Mouse (Mus musculus): ENCODE measurements around the gene Strbp.

Strbp gene

GRCm38 (mm10) chr2:37704141-37704760, 592 bp upstream of the Strbp start:
- intact Hi-C loops (cut with DNase I) = loop anchor here (1.0 kb wide), 1 partner anchor 26 kb away; no protein-coding TSS in a partner anchor

- intact Hi-C loops (cut with DNase I) = no loop called here
Measured at GRCm38 (mm10) chr2:37702301-37703172, 1.1 kb downstream of the Strbp start.

- intact Hi-C loops (cut with DNase I) = no loop called here
Measured at GRCm38 (mm10) chr2:37689064-37689615, 14.5 kb downstream of the Strbp start.

- intact Hi-C loops (cut with DNase I) = no loop called here
Measured at GRCm38 (mm10) chr2:37687031-37687430, 16.6 kb downstream of the Strbp start.

GRCm38 (mm10) chr2:37684864-37685263, 18.8 kb downstream of the Strbp start:
- intact Hi-C loops (cut with DNase I) = no loop called here

GRCm38 (mm10) chr2:37682197-37682811, 21.4 kb downstream of the Strbp start:
- intact Hi-C loops (cut with DNase I) = no loop called here

- intact Hi-C loops (cut with DNase I) = no loop called here
Measured at GRCm38 (mm10) chr2:37651086-37651485, 52.6 kb downstream of the Strbp start.

- intact Hi-C loops (cut with DNase I) = no loop called here
Measured at GRCm38 (mm10) chr2:37649590-37649989, 54.1 kb downstream of the Strbp start.

- intact Hi-C loops (cut with DNase I) = no loop called here
Measured at GRCm38 (mm10) chr2:37648966-37649365, 54.7 kb downstream of the Strbp start.

GRCm38 (mm10) chr2:37623343-37623742, 80.3 kb downstream of the Strbp start:
- intact Hi-C loops (cut with DNase I) = no loop called here

GRCm38 (mm10) chr2:37587919-37588318, 115.7 kb downstream of the Strbp start:
- intact Hi-C loops (cut with DNase I) = no loop called here

- intact Hi-C loops (cut with DNase I) = no loop called here
Measured at GRCm38 (mm10) chr2:37578185-37578584, 125.5 kb downstream of the Strbp start.

GRCm38 (mm10) chr2:37576661-37577060, 127.0 kb downstream of the Strbp start:
- intact Hi-C loops (cut with DNase I) = no loop called here

- intact Hi-C loops (cut with DNase I) = no loop called here
Measured at GRCm38 (mm10) chr2:37572141-37572540, 131.5 kb downstream of the Strbp start.

GRCm38 (mm10) chr2:37570703-37571102, 133.0 kb downstream of the Strbp start:
- intact Hi-C loops (cut with DNase I) = no loop called here

- intact Hi-C loops (cut with DNase I) = loop anchor here (10.0 kb wide), 1 partner anchor 205 kb away; the partner anchor contains the start of gene Crb2
Measured at GRCm38 (mm10) chr2:37569888-37570287, 133.8 kb downstream of the Strbp start.

- intact Hi-C loops (cut with DNase I) = loop anchor here (10.0 kb wide), 1 partner anchor 209 kb away; the partner anchor contains the start of gene Crb2
Measured at GRCm38 (mm10) chr2:37566035-37566434, 137.6 kb downstream of the Strbp start.

- intact Hi-C loops (cut with DNase I) = loop anchor here (10.0 kb wide), 1 partner anchor 209 kb away; the partner anchor contains the start of gene Crb2
Measured at GRCm38 (mm10) chr2:37565579-37565978, 138.1 kb downstream of the Strbp start.

GRCm38 (mm10) chr2:37556366-37556765, 147.3 kb downstream of the Strbp start:
- intact Hi-C loops (cut with DNase I) = no loop called here

- intact Hi-C loops (cut with DNase I) = no loop called here
Measured at GRCm38 (mm10) chr2:37549346-37550012, 154.2 kb downstream of the Strbp start.

- intact Hi-C loops (cut with DNase I) = no loop called here
Measured at GRCm38 (mm10) chr2:37531639-37532038, 172.0 kb downstream of the Strbp start.
